Mouse (Mus musculus) layer of hippocampus, postnatal 25 days (tissue): Measurements from ENCODE around the gene Rbm10. TPM values are rescaled to one million over a fixed set of nuclear protein-coding genes. Genes with fewer than 3 reads are reported as not detected.

ENCODE experiments used
- DNase-seq, 2 experiments: peaks; one replicate each; pipeline ENCODE4 v3.0.0; 2022; ENCODE audit warnings: mixed read lengths in 2 of 2, low spot score in 1 of 2; ENCODE audit errors: extremely low spot score in 1 of 2
- total RNA-seq, 2 experiments: library from RNA; stranded (reverse); gene quantifications; 2 replicates each; pipeline ENCODE4 v1.2.3; 2021

The Rbm10 gene
- total RNA-seq = 10 to 100 TPM; 46.7 to 48.1 TPM

DNA sequence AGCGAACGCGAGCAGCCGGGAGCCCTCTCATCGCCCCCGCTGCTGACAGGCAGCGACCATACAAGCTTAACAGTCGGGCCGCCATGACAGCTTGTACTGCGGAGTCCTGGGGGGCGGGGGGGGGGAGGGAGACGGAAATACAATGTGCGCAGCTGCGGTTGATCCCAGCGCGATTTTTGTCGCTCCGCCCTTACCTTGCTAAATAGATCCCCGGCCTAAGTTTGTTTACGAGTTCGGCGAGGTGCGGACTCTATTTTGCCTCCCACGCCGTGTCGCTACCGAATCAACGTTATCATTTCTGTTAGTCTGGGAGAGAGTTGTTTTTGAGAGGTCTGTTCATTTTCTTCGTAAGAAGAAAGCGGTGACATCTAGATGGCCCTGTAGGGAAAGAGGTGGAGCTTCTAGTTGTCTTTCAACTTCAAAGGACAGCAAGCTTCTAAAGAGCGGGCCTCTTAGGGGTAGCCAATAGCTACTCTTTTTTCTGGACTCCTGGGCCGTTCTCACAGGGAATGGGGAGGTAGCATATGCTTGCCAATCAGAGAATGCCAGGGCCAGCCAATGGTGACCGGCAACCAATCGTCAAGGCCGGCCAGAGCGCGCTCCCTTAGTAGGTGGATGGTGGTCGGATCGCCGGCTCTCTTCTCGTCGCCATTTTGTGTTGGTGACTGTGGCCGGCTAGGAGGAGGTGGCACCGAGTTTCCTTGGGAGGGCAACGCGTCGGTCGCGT, at the start of gene Rbm10, which contains the start of gene Ndufb11:
TSS of gene Rbm10 (plus strand) at position 328 of the 727 bp plus-strand sequence.
TSS of gene Ndufb11 (minus strand) at position 444 of the 727 bp plus-strand sequence.
- DNase-seq = peak in 1 of 2 experiments; percentile 59

- no peak for DNase-seq
Observed at GRCm38 (mm10) chrX:20571024-20571423, 46.3 kb upstream of the Rbm10 start.

DNA sequence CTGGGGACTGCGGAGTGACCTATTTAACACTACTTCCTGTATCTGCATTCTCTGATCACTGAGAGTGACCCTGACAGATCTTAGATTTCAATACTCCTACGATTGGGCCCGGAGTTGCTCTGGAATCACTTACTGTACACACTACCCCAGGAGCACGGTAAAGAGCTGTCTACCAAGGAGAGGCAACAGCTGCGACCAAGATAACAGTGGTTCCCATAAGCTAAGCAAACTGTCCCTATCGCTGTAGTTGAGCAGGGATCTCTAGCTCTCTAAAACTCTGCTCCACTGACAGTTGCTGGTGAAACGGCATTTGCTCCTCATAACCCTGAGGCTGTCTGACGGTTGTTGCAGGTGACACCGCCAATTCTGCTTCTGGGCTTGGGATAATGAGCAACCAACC, 44.6 kb upstream of the Rbm10 start:
- DNase-seq = no peak

- DNase-seq = no peak
Observed at GRCm38 (mm10) chrX:20573927-20574326, 43.4 kb upstream of the Rbm10 start.

GRCm38 (mm10) chrX:20587968-20588367, 29.3 kb upstream of the Rbm10 start:
- DNase-seq = peak; percentile 5 to 6

DNA sequence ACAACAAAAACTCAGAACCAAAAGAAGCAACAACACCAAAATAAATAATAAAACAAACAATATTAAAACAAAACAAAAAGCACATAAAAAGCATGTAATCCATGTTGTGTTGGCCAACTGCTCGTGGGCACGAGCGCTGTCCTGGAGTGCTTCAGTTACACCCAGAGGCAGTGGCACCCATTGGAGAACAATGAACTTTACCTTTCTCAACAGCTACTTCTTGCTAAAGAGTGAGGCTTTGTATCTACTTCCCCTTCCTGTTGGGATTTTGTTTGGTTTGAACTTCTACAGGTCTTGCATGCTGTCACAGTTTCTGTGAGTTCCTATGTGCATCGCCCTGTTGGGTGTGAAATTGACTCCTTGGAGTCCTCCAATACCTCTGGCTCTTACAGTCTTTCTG, 8.8 kb upstream of the Rbm10 start:
- no peak for DNase-seq

DNA sequence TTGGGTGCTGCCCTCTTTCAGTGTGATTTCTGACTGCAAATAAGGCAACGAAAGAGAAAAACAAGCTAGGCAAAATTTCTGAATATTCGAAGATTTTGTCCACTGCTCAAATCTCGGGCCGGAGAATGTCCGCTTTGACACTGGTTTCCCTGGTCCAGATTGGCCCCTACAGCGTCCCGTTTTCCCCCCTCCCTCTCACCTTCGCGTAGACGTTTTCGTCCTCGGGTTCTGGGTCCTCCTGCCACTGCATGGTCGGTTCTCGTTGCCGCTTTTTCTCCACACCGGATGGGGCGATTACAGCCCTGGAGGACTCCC, 485 bp upstream of the Rbm10 start:
- peak in 1 of 2 experiments; percentile 37 for DNase-seq

DNA sequence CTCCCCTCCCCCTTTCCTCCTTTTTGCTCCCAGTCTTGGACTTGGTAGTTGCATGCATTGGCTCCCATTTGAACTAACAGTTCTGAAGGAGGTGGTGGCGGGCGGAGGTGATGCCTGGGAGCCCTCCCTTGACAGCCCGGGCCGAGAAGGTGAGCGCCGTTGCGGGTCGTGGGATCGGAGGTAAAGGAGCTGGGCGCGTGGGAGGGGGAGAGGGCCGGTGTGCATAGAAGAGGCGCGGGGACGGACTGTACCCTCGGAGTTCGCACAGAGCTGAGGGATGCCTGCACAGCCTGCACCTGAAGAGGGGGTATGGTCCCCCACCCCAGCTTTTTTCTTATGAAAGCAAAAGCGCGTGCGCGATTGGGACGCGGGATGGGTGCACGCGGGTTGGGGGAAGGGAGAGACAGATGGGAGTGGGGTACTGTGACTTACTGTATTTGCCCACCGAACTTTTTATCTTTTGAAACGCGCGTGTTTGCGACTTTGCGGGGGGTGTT, 648 bp downstream of the Rbm10 start:
- peak; percentile 16 to 59 for DNase-seq

- no peak for DNase-seq
Observed at GRCm38 (mm10) chrX:20638141-20638540, 20.8 kb downstream of the Rbm10 start.

GRCm38 (mm10) chrX:20644780-20645179, 27.5 kb downstream of the Rbm10 start:
- no peak for DNase-seq

- DNase-seq = no peak
Observed at GRCm38 (mm10) chrX:20657593-20657992, 40.3 kb downstream of the Rbm10 start.

DNA sequence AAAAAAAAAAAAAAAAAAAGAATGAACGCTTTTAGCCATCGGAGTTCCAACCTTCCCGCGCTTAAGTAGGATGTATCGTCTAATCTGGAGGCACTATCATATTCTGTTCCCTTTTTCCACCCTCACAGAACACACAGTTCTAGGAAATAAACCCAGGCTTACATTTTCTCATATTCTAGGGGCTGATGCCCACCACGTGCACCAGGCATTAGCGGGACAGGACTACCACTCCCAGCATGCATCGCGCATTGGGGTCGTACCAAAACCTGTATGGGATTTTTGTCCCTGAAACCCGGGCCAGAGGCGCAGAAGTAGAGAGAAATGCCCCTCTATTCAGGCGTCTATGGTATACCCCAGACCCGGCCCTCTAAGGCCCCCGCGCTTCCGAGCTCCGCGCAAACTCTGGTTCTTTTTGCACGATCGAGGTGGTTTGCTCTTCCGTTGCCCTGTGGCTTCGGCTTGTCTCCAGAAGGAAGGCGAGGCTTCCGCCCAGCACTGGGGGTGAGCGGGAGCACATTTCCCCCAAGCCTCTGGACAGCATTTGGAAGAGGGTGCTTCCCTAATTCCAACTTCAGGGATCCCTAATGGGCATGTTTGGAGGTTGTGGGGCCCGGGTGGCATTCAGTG, 40.8 kb downstream of the Rbm10 start, which contains the start of gene Uba1:
TSS of gene Uba1 (plus strand) at position 301 of the 627 bp plus-strand sequence.
- DNase-seq = peak; percentile 40 to 62

- no peak for DNase-seq
Observed at GRCm38 (mm10) chrX:20658891-20659406, 41.6 kb downstream of the Rbm10 start.

- no peak for DNase-seq
Observed at GRCm38 (mm10) chrX:20662317-20662715, 45.0 kb downstream of the Rbm10 start.

GRCm38 (mm10) chrX:20662716-20663443, 45.6 kb downstream of the Rbm10 start:
- peak; percentile 58 to 61 for DNase-seq

DNA sequence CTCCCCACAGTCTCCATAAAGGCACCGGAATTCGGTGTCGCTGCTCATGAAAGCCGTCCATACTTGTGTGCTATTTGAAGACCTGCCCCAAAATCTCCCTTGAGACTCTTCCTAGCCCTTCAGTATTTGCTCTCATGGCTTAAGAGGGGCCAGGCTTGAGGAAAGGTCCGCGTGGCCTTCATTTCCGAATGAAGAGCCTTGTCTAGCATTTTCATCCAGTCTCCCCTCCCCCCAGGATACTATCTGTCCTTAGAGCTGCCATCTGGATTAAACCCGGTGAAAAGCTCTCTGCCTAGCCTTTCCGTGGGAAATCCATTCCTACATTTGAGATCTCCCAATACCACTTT, 46.1 kb downstream of the Rbm10 start:
- DNase-seq = peak in 1 of 2 experiments; percentile 9

DNA sequence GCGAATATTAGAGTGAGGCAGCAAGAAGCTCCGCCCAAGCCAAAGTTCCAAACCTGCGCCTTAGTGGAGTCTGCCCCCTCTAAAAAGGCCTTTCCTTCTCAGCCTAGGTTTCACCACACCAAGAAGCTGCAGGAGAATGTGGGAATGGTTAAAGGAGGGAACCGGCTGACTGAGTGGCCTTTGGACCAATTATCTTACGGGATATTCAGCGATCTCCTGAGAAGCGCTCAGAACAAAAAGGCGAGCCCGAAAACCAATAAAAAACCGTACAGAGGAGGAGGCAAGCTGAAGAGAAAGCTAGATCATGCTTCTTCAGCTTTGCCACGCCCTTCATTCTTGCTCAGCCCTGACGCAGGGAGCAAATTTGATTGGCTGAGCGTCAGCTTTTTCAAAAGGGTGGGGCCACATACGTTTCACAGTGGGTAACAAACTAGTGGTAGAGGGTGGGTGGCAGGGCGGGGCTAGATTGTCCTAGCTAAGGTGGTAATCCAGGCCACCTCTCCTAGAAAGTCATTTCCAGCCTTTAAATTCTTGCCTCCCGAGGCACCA, 70.3 kb downstream of the Rbm10 start, which contains the start of gene Cdk16:
TSS of gene Cdk16 (plus strand) at position 436 of the 549 bp plus-strand sequence.
- DNase-seq = peak; percentile 43 to 44

DNA sequence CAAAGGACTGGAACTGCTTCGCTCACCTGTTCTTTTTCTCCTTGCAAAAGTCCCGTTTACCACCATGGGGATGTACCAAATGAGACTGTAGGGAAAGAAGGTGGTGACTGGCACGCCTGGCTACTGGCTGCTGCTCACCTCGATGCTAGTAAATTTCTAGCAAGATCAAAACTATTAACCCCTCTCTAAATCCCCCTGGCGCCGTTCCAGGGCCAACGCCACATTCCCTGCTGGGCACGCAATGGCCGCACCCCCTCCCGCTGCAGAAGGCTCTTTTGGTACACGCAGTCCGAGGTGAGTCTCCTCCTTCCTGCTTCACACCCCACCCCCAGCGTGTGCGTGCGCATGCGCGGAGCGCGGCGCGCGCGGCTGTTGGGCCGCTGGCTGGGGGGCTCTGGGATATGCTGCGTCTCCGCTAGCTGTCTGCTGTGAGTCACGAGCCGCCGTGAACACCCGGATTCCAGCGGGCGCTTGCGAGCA, 70.8 kb downstream of the Rbm10 start:
- DNase-seq = peak; percentile 67 to 69

DNA sequence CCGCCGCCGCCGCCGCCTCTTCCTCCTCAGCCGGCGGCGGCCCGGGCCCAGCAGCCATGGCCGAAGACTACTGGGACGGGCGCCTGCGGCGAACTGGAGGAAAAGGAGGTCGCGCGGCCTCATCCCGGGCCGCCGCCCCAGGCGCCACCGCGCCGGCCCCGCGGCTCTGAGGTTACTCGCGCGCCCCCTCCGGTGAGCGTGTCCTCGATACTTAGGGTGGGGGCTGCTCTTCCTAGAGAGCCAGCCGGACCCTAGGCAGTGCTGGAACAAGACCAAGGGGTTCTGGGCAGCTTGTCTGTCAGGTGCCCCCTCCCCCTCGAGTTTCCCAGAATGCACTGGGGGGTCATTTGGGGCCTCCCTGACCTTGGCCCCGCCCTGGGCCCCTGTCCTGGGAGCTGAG, 71.3 kb downstream of the Rbm10 start:
- DNase-seq = peak; percentile 16 to 33

DNA sequence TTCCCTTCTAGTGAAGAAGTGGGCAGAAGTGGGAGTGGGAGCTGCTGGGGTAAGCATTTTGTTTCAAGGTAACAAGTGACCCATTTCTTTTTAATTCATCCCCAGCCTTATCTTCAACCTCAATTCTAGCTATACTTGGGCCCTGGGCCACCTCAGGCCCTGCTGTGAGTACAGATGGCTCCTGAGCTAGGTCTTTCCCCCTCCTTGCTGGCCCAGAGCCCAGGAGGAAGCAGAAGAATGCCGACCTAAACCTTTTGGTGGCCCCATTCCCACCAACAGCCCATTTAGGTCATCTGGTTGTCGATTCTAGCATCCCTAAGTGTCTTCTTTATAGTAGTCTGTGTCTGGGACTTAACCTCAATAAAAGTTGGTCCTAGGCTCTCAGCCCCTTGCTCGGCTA, 74.3 kb downstream of the Rbm10 start:
- DNase-seq = no peak
